Mouse (Mus musculus) heart, embryonic 13.5 days (tissue): Measurements from ENCODE around the gene Ddrgk1. TPM values are rescaled to one million over a fixed set of nuclear protein-coding genes. Genes with fewer than 3 reads are reported as not detected.
"Not testable (repeated sequence)": the region's sequence is repeated elsewhere in the genome, so short reads cannot be mapped to it uniquely, and the experiment has no call there.

Experiments used
- ATAC-seq: fragments of 200-750 bp; cut with Nextera tagmentation; 2 replicates; pipeline ENCODE4 v1.8.0; 2017; ENCODE audit warnings: moderate TSS enrichment; ENCODE audit not compliant: insufficient number of reproducible peaks, low FRiP score, low TSS enrichment; ENCODE audit errors: extremely low read depth
- H3K27ac ChIP-seq: fragments of 300-500 bp; sonication (generic); replicated peaks from 2 replicates; pipeline ENCODE4 v1.5.1; 2015; ENCODE audit warnings: moderate library complexity, mild to moderate bottlenecking, inconsistent platforms
- H3K27me3 ChIP-seq: fragments of 300-500 bp; sonication (generic); replicated peaks from 2 replicates; pipeline ENCODE4 v1.6.1; 2015; ENCODE audit warnings: mild to moderate bottlenecking, inconsistent platforms
- H3K36me3 ChIP-seq: fragments of 300-500 bp; sonication (generic); 2 replicates; pipeline ENCODE4 v1.6.1; 2015; ENCODE audit warnings: mild to moderate bottlenecking, inconsistent platforms
- H3K4me1 ChIP-seq: fragments of 300-500 bp; sonication (generic); 2 replicates; pipeline ENCODE4 v1.6.1; 2015; ENCODE audit warnings: inconsistent platforms
- H3K4me2 ChIP-seq: fragments of 300-500 bp; sonication (generic); 2 replicates; pipeline ENCODE4 v1.6.1; 2015; ENCODE audit warnings: inconsistent platforms, mild to moderate bottlenecking, moderate library complexity
- H3K4me3 ChIP-seq: fragments of 300-500 bp; sonication (generic); 2 replicates; pipeline ENCODE4 v1.5.1; 2015; ENCODE audit warnings: moderate library complexity, mild to moderate bottlenecking, inconsistent platforms
- H3K9ac ChIP-seq: fragments of 300-500 bp; sonication (generic); 2 replicates; pipeline ENCODE4 v1.6.1; 2015; ENCODE audit warnings: inconsistent platforms, mild to moderate bottlenecking, moderate library complexity
- H3K9me3 ChIP-seq: fragments of 300-500 bp; sonication (generic); 2 replicates; pipeline ENCODE4 v1.6.1; 2016; ENCODE audit warnings: inconsistent platforms
- WGBS: fragments of 180-500 bp; shearing (Covaris S2); methylation state at CpG from one replicate; pipeline ENCODE4 v1.1.7; 2015; ENCODE audit warnings: mixed read lengths; 5-methylcytosine and 5-hydroxymethylcytosine counted together
- polyA plus RNA-seq: library from polyadenylated mRNA; unstranded; fragments of >200 nt; fragmentation: Nextera tagmentation; extraction: Ambion mirVana; gene quantifications from 2 replicates; pipeline ENCODE4 v1.2.1, GENCODE M21; 2015

Ddrgk1 gene
- polyA plus RNA-seq, 1 experiment from 2014 or later: 39.4 TPM

DNA sequence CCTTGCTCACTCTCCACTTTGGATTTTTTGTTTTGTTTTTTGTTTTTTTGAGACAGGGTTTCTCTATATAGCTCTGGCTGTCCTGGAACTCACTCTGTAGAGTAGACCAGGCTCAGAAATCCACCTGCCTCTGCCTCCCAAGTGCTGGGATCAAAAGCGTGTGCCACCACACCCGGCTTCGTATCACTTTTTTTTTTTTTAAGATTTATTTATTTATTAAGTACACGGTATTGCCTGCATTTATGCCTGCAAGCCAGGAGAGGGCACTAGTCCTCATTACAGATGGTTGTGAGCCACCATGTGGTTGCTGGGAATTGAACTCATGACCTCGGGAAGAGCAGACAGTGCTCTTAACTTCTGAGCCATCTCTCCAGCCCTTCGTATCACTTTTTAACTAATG lies 15.4 kb downstream of the Ddrgk1 start:
- H3K9me3 ChIP-seq, H3K4me2 ChIP-seq, H3K9ac ChIP-seq, H3K4me3 ChIP-seq, H3K4me1 ChIP-seq, H3K27me3 ChIP-seq, ATAC-seq, H3K27ac ChIP-seq: not testable (repeated sequence)
- 65% methylated on average over 6 of the region's 6 CpGs for WGBS
- H3K36me3 ChIP-seq: peaks cover 54% of the 10 kb centered on the region

DNA sequence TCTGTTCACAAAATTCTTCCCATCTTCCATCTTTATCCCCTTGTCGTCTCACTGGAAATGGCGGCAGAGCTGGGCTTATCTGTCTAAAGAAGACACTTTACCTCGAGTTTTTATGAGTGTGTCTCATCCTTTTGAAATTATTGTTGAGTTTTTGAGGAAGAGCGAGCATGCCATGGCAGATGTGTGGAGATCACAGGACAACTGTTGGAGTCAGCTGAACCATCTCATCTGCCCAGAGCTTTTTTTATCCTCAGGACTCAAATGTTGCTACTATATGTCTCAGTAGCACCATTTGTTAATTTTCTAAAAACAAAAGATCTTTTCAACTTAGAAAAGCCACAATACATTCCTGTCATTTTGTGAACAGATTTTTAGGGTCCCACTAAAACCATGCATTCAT lies 19.3 kb downstream of the Ddrgk1 start:
- peaks cover 17% of the 10 kb centered on the region for H3K27me3 ChIP-seq
- no peaks in the 10 kb centered on the region for H3K9me3 ChIP-seq
- no peak overlapping the region for H3K27ac ChIP-seq
- no peak overlapping the region for H3K4me2 ChIP-seq
- no peak overlapping the region for H3K4me3 ChIP-seq
- H3K36me3 ChIP-seq: peaks cover 16% of the 10 kb centered on the region
- ATAC-seq: no peak
- H3K4me1 ChIP-seq: peaks cover 11% of the 10 kb centered on the region; the same call in 1 of the 2 replicates
- H3K9ac ChIP-seq: no peak overlapping the region
- 79% methylated on average over 4 of the region's 4 CpGs for WGBS

GRCm38 (mm10) chr2:130642684-130643369 lies 21.6 kb downstream of the Ddrgk1 start, which contains the start of gene Lzts3:
Gene Lzts3 (minus strand): TSS chr2:130642803.
- 3% methylated on average over 40 of the region's 40 CpGs for WGBS
- H3K27me3 ChIP-seq: peaks cover 37% of the 10 kb centered on the region
- H3K36me3 ChIP-seq: peaks cover 7% of the 10 kb centered on the region
- H3K4me2 ChIP-seq: peak within 1 kb of the TSS; percentile 99
- peak within 1 kb of the TSS; percentile 64 for H3K4me3 ChIP-seq
- H3K27ac ChIP-seq: no peak within 1 kb of the TSS
- peaks cover 11% of the 10 kb centered on the region; the same call in 1 of the 2 replicates for H3K4me1 ChIP-seq
- H3K9me3 ChIP-seq: no peaks in the 10 kb centered on the region
- ATAC-seq: peak; percentile 94
- H3K9ac ChIP-seq: peak within 1 kb of the TSS; percentile 86

- peak; percentile 34 for ATAC-seq
- H3K9ac ChIP-seq: peak overlapping the region; percentile 86
- no peaks in the 10 kb centered on the region for H3K9me3 ChIP-seq
- H3K4me1 ChIP-seq: peaks cover 11% of the 10 kb centered on the region; the same call in 1 of the 2 replicates
- peaks cover 6% of the 10 kb centered on the region for H3K36me3 ChIP-seq
- no peak overlapping the region for H3K27ac ChIP-seq
- WGBS: 0% methylated on average over 25 of the region's 27 CpGs
- H3K4me2 ChIP-seq: peak overlapping the region; percentile 99
- H3K4me3 ChIP-seq: peak overlapping the region; percentile 64
- peaks cover 43% of the 10 kb centered on the region for H3K27me3 ChIP-seq
Measured at GRCm38 (mm10) chr2:130642197-130642660, 22.2 kb downstream of the Ddrgk1 start.

GRCm38 (mm10) chr2:130641351-130642025 lies 23.0 kb downstream of the Ddrgk1 start:
- Histone ChIP-seq H3K4me3 (peak overlapping the region; percentile 64), H3K9me3 (no peaks in the 10 kb centered on the region)

GRCm38 (mm10) chr2:130639276-130639675 lies 25.2 kb downstream of the Ddrgk1 start:
- H3K4me2 ChIP-seq: no peak overlapping the region
- H3K36me3 ChIP-seq: no peaks in the 10 kb centered on the region
- no peak overlapping the region for H3K4me3 ChIP-seq
- no peak overlapping the region for H3K27ac ChIP-seq
- no peak for ATAC-seq
- no peaks in the 10 kb centered on the region for H3K9me3 ChIP-seq
- H3K27me3 ChIP-seq: peaks cover 73% of the 10 kb centered on the region
- peaks cover 32% of the 10 kb centered on the region for H3K4me1 ChIP-seq
- WGBS: 68% methylated on average over 6 of the region's 6 CpGs
- H3K9ac ChIP-seq: no peak overlapping the region

More at GRCm38 (mm10) chr2:130641351-130642025, 23.0 kb downstream of the Ddrgk1 start:
- Histone ChIP-seq H3K27me3 (peaks cover 51% of the 10 kb centered on the region), H3K27ac (no peak overlapping the region), H3K36me3 (no peaks in the 10 kb centered on the region; the same call in 1 of the 2 replicates), H3K9ac (peak overlapping the region; percentile 86; the same call in 1 of the 2 replicates), H3K4me1 (peaks cover 11% of the 10 kb centered on the region; the same call in 1 of the 2 replicates), H3K4me2 (peak overlapping the region; percentile 99)
- WGBS: 62% methylated on average over 6 of the region's 6 CpGs
- no peak for ATAC-seq

DNA sequence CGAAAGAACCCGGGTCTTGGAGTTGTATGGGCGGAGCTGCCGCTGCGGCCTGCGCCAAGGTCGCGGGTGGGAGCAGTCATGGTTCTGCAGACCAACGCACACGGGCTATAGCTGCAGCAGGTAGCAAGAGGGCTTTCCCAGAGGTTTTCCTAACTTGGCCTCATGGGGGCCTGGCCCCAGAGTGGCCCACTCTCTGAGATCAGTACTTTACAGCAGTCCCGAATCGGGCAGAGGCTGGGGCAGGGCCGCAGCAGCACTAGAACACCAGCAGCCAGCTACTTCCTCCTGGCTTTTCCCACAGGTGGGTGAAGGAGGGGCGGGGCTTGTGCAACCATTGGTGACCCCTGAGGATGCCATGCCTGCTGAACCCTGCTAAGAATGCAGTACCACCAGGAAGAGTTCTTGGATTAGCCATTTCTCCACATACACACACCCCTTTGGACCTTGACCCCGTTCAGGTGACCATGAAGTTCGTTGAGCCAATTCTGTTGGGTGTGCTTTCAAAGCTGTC lies 26.3 kb downstream of the Ddrgk1 start:
- ATAC-seq: no peak
- Histone ChIP-seq H3K4me2 (no peak overlapping the region), H3K27me3 (peaks cover 84% of the 10 kb centered on the region), H3K4me3 (no peak overlapping the region), H3K27ac (no peak overlapping the region), H3K9ac (no peak overlapping the region), H3K9me3 (no peaks in the 10 kb centered on the region), H3K36me3 (no peaks in the 10 kb centered on the region), H3K4me1 (peaks cover 34% of the 10 kb centered on the region)
- WGBS: 29% methylated on average over 16 of the region's 16 CpGs

DNA sequence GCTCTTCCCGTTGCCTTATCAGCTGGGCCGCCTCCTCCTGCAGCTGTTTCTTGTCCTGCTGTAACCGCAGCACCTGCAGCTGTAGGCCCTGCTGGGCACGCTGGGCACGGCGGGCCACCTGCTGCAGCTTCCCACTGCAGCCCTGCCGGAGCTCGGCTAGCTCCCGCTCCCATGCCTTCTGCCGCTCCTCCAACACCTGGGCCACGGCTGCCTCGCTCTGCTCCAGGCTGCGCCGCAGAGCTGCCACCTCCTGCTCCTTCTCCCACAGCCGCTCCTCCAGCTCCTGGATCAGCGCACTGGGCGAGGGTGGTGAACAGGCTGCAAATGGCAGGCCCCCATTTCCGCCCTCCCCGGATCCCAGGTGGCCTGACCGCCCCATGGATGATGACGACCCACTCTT lies 28.6 kb downstream of the Ddrgk1 start:
- peak overlapping the region; percentile 73 for H3K9ac ChIP-seq
- peak overlapping the region; percentile 91 for H3K4me2 ChIP-seq
- H3K4me3 ChIP-seq: peak overlapping the region; percentile 56
- H3K36me3 ChIP-seq: no peaks in the 10 kb centered on the region
- ATAC-seq: no peak
- 14% methylated on average over 21 of the region's 21 CpGs for WGBS
- H3K9me3 ChIP-seq: no peaks in the 10 kb centered on the region
- H3K27ac ChIP-seq: no peak overlapping the region
- peaks cover 86% of the 10 kb centered on the region for H3K27me3 ChIP-seq
- peaks cover 23% of the 10 kb centered on the region for H3K4me1 ChIP-seq

GRCm38 (mm10) chr2:130634739-130635411 lies 29.6 kb downstream of the Ddrgk1 start:
- Histone ChIP-seq H3K27me3 (peaks cover 78% of the 10 kb centered on the region), H3K27ac (no peak overlapping the region), H3K9ac (peak overlapping the region; percentile 73), H3K36me3 (no peaks in the 10 kb centered on the region), H3K4me3 (peak overlapping the region; percentile 56), H3K9me3 (no peaks in the 10 kb centered on the region), H3K4me2 (peak overlapping the region; percentile 91), H3K4me1 (peaks cover 26% of the 10 kb centered on the region)
- 1% methylated on average over 38 of the region's 38 CpGs for WGBS
- ATAC-seq: peak; percentile 34; the same call in 1 of the 2 replicates

- peak overlapping the region; percentile 73 for H3K9ac ChIP-seq
- peaks cover 72% of the 10 kb centered on the region for H3K27me3 ChIP-seq
- ATAC-seq: no peak
Measured at GRCm38 (mm10) chr2:130634006-130634738, 30.3 kb downstream of the Ddrgk1 start.

More at GRCm38 (mm10) chr2:130634006-130634738, 30.3 kb downstream of the Ddrgk1 start:
- Histone ChIP-seq H3K36me3 (no peaks in the 10 kb centered on the region), H3K27ac (no peak overlapping the region), H3K4me2 (peak overlapping the region; percentile 91), H3K4me1 (peaks cover 27% of the 10 kb centered on the region), H3K4me3 (peak overlapping the region; percentile 56), H3K9me3 (no peaks in the 10 kb centered on the region)
- 16% methylated on average over 13 of the region's 14 CpGs for WGBS
